Mouse (Mus musculus): ENCODE measurements around the gene Olfr403. TPM values are rescaled to one million over a fixed set of nuclear protein-coding genes. Genes with fewer than 3 reads are reported as not detected.

The Olfr403 gene
- total RNA-seq (2023) = not detected

GRCm38 (mm10) chr11:74185949-74186348, at the start of gene Olfr403:
Gene Olfr403 (plus strand): TSS chr11:74186249.

GRCm38 (mm10) chr11:74153229-74153628, 32.8 kb upstream of the Olfr403 start, which contains the start of gene Olfr402:
Gene Olfr402 (plus strand): TSS chr11:74153529.

DNA sequence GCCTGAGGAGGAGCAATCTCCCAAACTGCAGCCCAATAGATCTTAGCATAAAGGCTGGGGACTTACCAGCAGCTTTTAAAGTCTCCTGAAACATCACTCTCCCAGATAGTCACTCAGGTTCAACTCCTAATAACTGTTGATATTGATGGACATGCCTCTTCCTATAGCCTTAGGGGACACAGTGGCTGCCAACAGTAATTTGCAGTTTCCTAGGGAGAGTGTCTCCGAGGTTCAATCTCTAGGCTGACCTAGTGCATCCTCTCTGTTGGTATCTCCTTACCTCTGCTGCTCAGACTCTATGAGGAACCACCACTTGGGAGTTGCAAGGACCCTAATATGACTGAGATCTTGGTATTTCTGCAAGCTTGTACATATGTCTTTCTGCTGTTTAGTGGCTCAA, 25.2 kb downstream of the Olfr403 start, which contains the start of gene Olfr43:
Gene Olfr43, minus strand, starts transcription at position 101 of the 400 bp plus-strand sequence.

Other genes starting within 250 kb of the Olfr403 start
- not detected for gene Olfr23, start 249.6 kb upstream of the Olfr403 start, total RNA-seq (2023)
- gene Olfr397, start 225.4 kb upstream of the Olfr403 start, total RNA-seq (2023) = not detected
- gene Olfr398, start 195.8 kb upstream of the Olfr403 start, total RNA-seq (2023) = not detected
- not detected for gene Olfr139, start 129.7 kb upstream of the Olfr403 start, total RNA-seq (2023)
- gene Olfr399, start 129.6 kb upstream of the Olfr403 start, total RNA-seq (2023) = not detected
- gene Zfp616, start 116.3 kb upstream of the Olfr403 start, total RNA-seq (2023) = not detected
- gene Olfr401, start 72.5 kb upstream of the Olfr403 start, total RNA-seq (2023) = not detected
- gene Olfr402, start 32.7 kb upstream of the Olfr403 start, total RNA-seq (2023) = not detected
- gene Olfr43, start 25.1 kb downstream of the Olfr403 start, total RNA-seq (2023) = not detected
- gene Olfr406, start 73.6 kb downstream of the Olfr403 start, total RNA-seq (2023) = not detected
- not detected for gene Olfr59, start 97.5 kb downstream of the Olfr403 start, total RNA-seq (2023)
- gene Olfr410, start 151.8 kb downstream of the Olfr403 start, total RNA-seq (2023) = not detected
- gene Olfr411, start 166.4 kb downstream of the Olfr403 start, total RNA-seq (2023) = not detected
- gene Olfr412, start 175.8 kb downstream of the Olfr403 start, total RNA-seq (2023) = not detected

Measured in B cell, adult 67 days (primary cell).